Mouse (Mus musculus) cerebellum, postnatal 4 days (tissue): Measurements from ENCODE around the gene Frat1.

Source experiments
- DNase-seq, 2 experiments: peaks; one replicate each; pipeline ENCODE4 v3.0.0; 2022; ENCODE audit warnings: low spot score in 2 of 2, mixed read lengths in 1 of 2

The Frat1 gene

GRCm38 (mm10) chr19:41816915-41817314 is 12.9 kb upstream of the Frat1 start:
- no peak for DNase-seq

- DNase-seq = no peak
Observed at GRCm38 (mm10) chr19:41817325-41817724, 12.4 kb upstream of the Frat1 start.

- no peak for DNase-seq
Observed at GRCm38 (mm10) chr19:41818749-41819148, 11.0 kb upstream of the Frat1 start.

- DNase-seq = no peak
Observed at GRCm38 (mm10) chr19:41821436-41821835, 8.3 kb upstream of the Frat1 start.

- no peak for DNase-seq
Observed at GRCm38 (mm10) chr19:41822589-41822988, 7.2 kb upstream of the Frat1 start.

GRCm38 (mm10) chr19:41824950-41825349 is 4.8 kb upstream of the Frat1 start:
- no peak for DNase-seq

GRCm38 (mm10) chr19:41826529-41826928 is 3.2 kb upstream of the Frat1 start:
- no peak for DNase-seq

GRCm38 (mm10) chr19:41828941-41829340 is 829 bp upstream of the Frat1 start:
- no peak for DNase-seq

GRCm38 (mm10) chr19:41830106-41831031 is 599 bp downstream of the Frat1 start:
- peak in 1 of 2 experiments; percentile 49 for DNase-seq

GRCm38 (mm10) chr19:41831101-41831570 is 1.4 kb downstream of the Frat1 start:
- peak in 1 of 2 experiments; percentile 27 for DNase-seq

- no peak for DNase-seq
Observed at GRCm38 (mm10) chr19:41831718-41832391, 2.1 kb downstream of the Frat1 start.

GRCm38 (mm10) chr19:41832501-41833201 is 2.9 kb downstream of the Frat1 start:
- no peak for DNase-seq

GRCm38 (mm10) chr19:41835407-41835806 is 5.6 kb downstream of the Frat1 start:
- DNase-seq = no peak

- DNase-seq = no peak
Observed at GRCm38 (mm10) chr19:41835816-41836215, 6.0 kb downstream of the Frat1 start.

GRCm38 (mm10) chr19:41836719-41837118 is 6.9 kb downstream of the Frat1 start:
- no peak for DNase-seq

- DNase-seq = no peak
Observed at GRCm38 (mm10) chr19:41837194-41837916, 7.6 kb downstream of the Frat1 start.

GRCm38 (mm10) chr19:41837917-41838261 is 8.1 kb downstream of the Frat1 start:
- DNase-seq = no peak

- no peak for DNase-seq
Observed at GRCm38 (mm10) chr19:41838808-41839207, 9.0 kb downstream of the Frat1 start.

- DNase-seq = no peak
Observed at GRCm38 (mm10) chr19:41839685-41840084, 9.9 kb downstream of the Frat1 start.

GRCm38 (mm10) chr19:41841105-41841750 is 11.5 kb downstream of the Frat1 start:
- DNase-seq = no peak

- DNase-seq = no peak
Observed at GRCm38 (mm10) chr19:41842196-41842595, 12.4 kb downstream of the Frat1 start.
